Mouse (Mus musculus) cortical plate, adult 2 months (tissue): ENCODE data around the gene Dusp14.
A peak's percentile ranks its signal among the peaks of the same experiment; 100 is the strongest.

Experiments
- CTCF ChIP-seq: fragments of 200-500 bp; IDR thresholded peaks from 2 replicates; pipeline ENCODE4 v1.5.1; 2011; ENCODE audit warnings: mild to moderate bottlenecking, control low read depth, low read length; ENCODE audit not compliant: insufficient read depth; ENCODE audit errors: extremely low read depth
- POLR2A ChIP-seq: fragments of 200-500 bp; IDR thresholded peaks from 2 replicates; pipeline ENCODE4 v1.6.1; 2011; ENCODE audit warnings: mild to moderate bottlenecking, low read length, control low read depth; ENCODE audit not compliant: insufficient read depth; ENCODE audit errors: extremely low read depth

- TF ChIP-seq POLR2A (no peak), CTCF (0 out of 2 replicates have a peak, but pooled peaks have one; percentile 13)
Observed at GRCm38 (mm10) chr11:84009001-84009400, 60.1 kb downstream of the Dusp14 start.
